Mouse (Mus musculus) lung, postnatal 0 days (tissue): Measurements from ENCODE around the gene Abca2.

Experiments used
- CTCF ChIP-seq: IDR thresholded peaks from 2 replicates; pipeline ENCODE4 v1.5.1; 2016; ENCODE audit warnings: antibody characterized with exemption, mild to moderate bottlenecking
- EP300 ChIP-seq: IDR thresholded peaks from 2 replicates; pipeline ENCODE4 v1.6.1; 2016; ENCODE audit warnings: antibody characterized with exemption, mild to moderate bottlenecking, control low read depth

DNA sequence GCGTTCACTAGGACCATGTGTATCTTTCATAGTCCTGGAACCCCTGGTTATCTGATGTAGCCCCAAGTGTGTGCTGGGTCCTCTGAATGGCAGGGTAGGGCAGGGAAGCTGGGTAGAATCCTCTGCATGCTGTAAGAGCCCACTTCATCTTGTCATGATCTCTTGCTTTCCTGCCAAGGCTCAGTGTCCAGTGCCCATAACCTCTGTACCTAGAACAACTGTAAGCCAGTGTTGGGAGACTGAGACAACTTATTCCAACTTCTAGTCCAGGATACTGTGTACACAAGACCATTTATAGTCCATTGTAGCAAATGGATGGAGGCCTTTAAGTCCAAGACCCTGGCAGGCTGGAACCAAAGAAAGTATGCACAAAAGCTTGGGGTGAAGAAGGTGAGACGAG is 36.8 kb downstream of the Abca2 start:
- TF ChIP-seq CTCF, result no peak
- no peak for TF ChIP-seq EP300
